Mouse (Mus musculus): Measurements from ENCODE around the gene Tspyl1.
"Not testable (repeated sequence)": the region's sequence is repeated elsewhere in the genome, so short reads cannot be mapped to it uniquely, and the experiment has no call there.

Gene Tspyl1

GRCm38 (mm10) chr10:34281962-34282388, at the start of gene Tspyl1:
Tspyl1 (plus strand) TSS chr10:34282190.
- CTCF ChIA-PET = interaction anchor here (0.5 kb wide), 1 partner anchor 167 kb away, joined by 16 read pairs; no protein-coding TSS in a partner anchor

- CTCF ChIA-PET = no interaction called here
These were observed 48.6 kb upstream of the Tspyl1 start for GRCm38 (mm10) chr10:34233418-34233817.

- CTCF ChIA-PET = no interaction called here
These were observed 47.9 kb upstream of the Tspyl1 start for GRCm38 (mm10) chr10:34233931-34234745.

- CTCF ChIA-PET = no interaction called here
These were observed 46.6 kb upstream of the Tspyl1 start for GRCm38 (mm10) chr10:34235384-34235783.

- CTCF ChIA-PET = no interaction called here
These were observed 45.4 kb upstream of the Tspyl1 start for GRCm38 (mm10) chr10:34236569-34236968.

GRCm38 (mm10) chr10:34238536-34238935, 43.5 kb upstream of the Tspyl1 start:
- CTCF ChIA-PET = no interaction called here

GRCm38 (mm10) chr10:34244745-34245144, 37.2 kb upstream of the Tspyl1 start:
- CTCF ChIA-PET = no interaction called here

- CTCF ChIA-PET = no interaction called here
These were observed 35.9 kb upstream of the Tspyl1 start for GRCm38 (mm10) chr10:34246106-34246505.

- CTCF ChIA-PET = no interaction called here
These were observed 34.2 kb upstream of the Tspyl1 start for GRCm38 (mm10) chr10:34247757-34248156.

- CTCF ChIA-PET = interaction anchor here (0.8 kb wide), 1 partner anchor 35 kb away, joined by 3 read pairs; no protein-coding TSS in a partner anchor
These were observed 32.4 kb upstream of the Tspyl1 start for GRCm38 (mm10) chr10:34249594-34249993.

- CTCF ChIA-PET = not testable (repeated sequence)
These were observed 29.2 kb upstream of the Tspyl1 start for GRCm38 (mm10) chr10:34252833-34253232.

GRCm38 (mm10) chr10:34265106-34265505, 16.9 kb upstream of the Tspyl1 start:
- CTCF ChIA-PET = no interaction called here

- CTCF ChIA-PET = no interaction called here
These were observed 14.5 kb upstream of the Tspyl1 start for GRCm38 (mm10) chr10:34267312-34268070.

GRCm38 (mm10) chr10:34271681-34272080, 10.3 kb upstream of the Tspyl1 start:
- CTCF ChIA-PET = no interaction called here

- CTCF ChIA-PET = no interaction called here
These were observed 1.3 kb upstream of the Tspyl1 start for GRCm38 (mm10) chr10:34280591-34281175.

- CTCF ChIA-PET = no interaction called here
These were observed 604 bp upstream of the Tspyl1 start for GRCm38 (mm10) chr10:34281211-34281961.

GRCm38 (mm10) chr10:34282420-34283238, 639 bp downstream of the Tspyl1 start:
- CTCF ChIA-PET = interaction anchor here (0.5 kb wide), 1 partner anchor 167 kb away, joined by 16 read pairs; no protein-coding TSS in a partner anchor

- CTCF ChIA-PET = interaction anchor here (0.7 kb wide), 2 partner anchors 13 to 132 kb away, joined by 3 read pairs; no protein-coding TSS in a partner anchor
These were observed 14.9 kb downstream of the Tspyl1 start for GRCm38 (mm10) chr10:34296911-34297298.

GRCm38 (mm10) chr10:34297299-34297979, 15.4 kb downstream of the Tspyl1 start, which contains the start of gene Tspyl4:
Tspyl4 (plus strand) TSS chr10:34297442.
- CTCF ChIA-PET = interaction anchor here (0.7 to 1.1 kb wide), 3 partner anchors 10 to 132 kb away, joined by 3 read pairs; no protein-coding TSS in a partner anchor
